Mouse (Mus musculus): ENCODE results near the gene Rel.

GRCm38 (mm10) chr11:23730120-23730519 is 40.6 kb downstream of the Rel start:
- TF ChIP-seq CTCF (IDR thresholded peaks at IDR 0.05; ENCODE audit: low read depth, low read length) (no peak), POLR2A (IDR thresholded peaks at IDR 0.05; ENCODE audit: extremely low read depth, insufficient read depth, low read length) (no peak)

Data from liver, adult 2 months (tissue).